Mouse (Mus musculus) neural tube, embryonic 13.5 days (tissue): ENCODE results near the gene Egfl7. TPM values are rescaled to one million over a fixed set of nuclear protein-coding genes. Genes with fewer than 3 reads are reported as not detected.

Experiments
- ATAC-seq: fragments of 200-750 bp; cut with Nextera tagmentation; 2 replicates; pipeline ENCODE4 v1.8.0; 2017; ENCODE audit warnings: low read depth, mild to moderate bottlenecking, moderate TSS enrichment, moderate library complexity
- H3K27ac ChIP-seq: fragments of 300-500 bp; sonication (generic); replicated peaks from 2 replicates; pipeline ENCODE4 v1.5.1; 2015; ENCODE audit warnings: moderate library complexity, mild to moderate bottlenecking, inconsistent platforms
- H3K27me3 ChIP-seq: fragments of 300-500 bp; sonication (generic); 2 replicates; pipeline ENCODE4 v1.6.1; 2015; ENCODE audit warnings: mild to moderate bottlenecking, inconsistent platforms
- H3K36me3 ChIP-seq: fragments of 300-500 bp; sonication (generic); 2 replicates; pipeline ENCODE4 v1.6.1; 2015; ENCODE audit warnings: mild to moderate bottlenecking, inconsistent platforms
- H3K4me1 ChIP-seq: fragments of 300-500 bp; sonication (generic); replicated peaks from 2 replicates; pipeline ENCODE4 v1.6.1; 2015; ENCODE audit warnings: inconsistent platforms
- H3K4me2 ChIP-seq: fragments of 300-500 bp; sonication (generic); 2 replicates; pipeline ENCODE4 v1.6.1; 2015; ENCODE audit warnings: inconsistent platforms, mild to moderate bottlenecking, moderate library complexity
- H3K4me3 ChIP-seq: fragments of 300-500 bp; sonication (generic); 2 replicates; pipeline ENCODE4 v1.5.1; 2015; ENCODE audit warnings: mild to moderate bottlenecking, inconsistent platforms
- H3K9ac ChIP-seq: fragments of 300-500 bp; sonication (generic); 2 replicates; pipeline ENCODE4 v1.6.1; 2015; ENCODE audit warnings: moderate library complexity, mild to moderate bottlenecking, inconsistent platforms
- H3K9me3 ChIP-seq: fragments of 300-500 bp; sonication (generic); 2 replicates; pipeline ENCODE4 v1.6.1; 2016; ENCODE audit warnings: inconsistent platforms
- WGBS: fragments of 180-500 bp; shearing (Covaris S2); methylation state at CpG from one replicate; pipeline ENCODE4 v1.1.7; 2015; 5-methylcytosine and 5-hydroxymethylcytosine counted together
- polyA plus RNA-seq: library from polyadenylated mRNA; unstranded; fragments of >200 nt; fragmentation: Nextera tagmentation; extraction: Ambion mirVana; gene quantifications from 2 replicates; pipeline ENCODE4 v1.2.1, GENCODE M21; 2015

The Egfl7 gene
- polyA plus RNA-seq, 1 experiment from 2014 or later = 78.3 TPM

GRCm38 (mm10) chr2:26594934-26595724 lies 15.3 kb downstream of the Egfl7 start:
- 80% methylated on average over 6 of the region's 6 CpGs for WGBS
- Histone ChIP-seq H3K4me2 (no peak overlapping the region), H3K9me3 (no peaks in the 10 kb centered on the region), H3K4me3 (no peak overlapping the region), H3K9ac (no peak overlapping the region), H3K4me1 (no peaks in the 10 kb centered on the region), H3K36me3 (no peaks in the 10 kb centered on the region), H3K27me3 (no peaks in the 10 kb centered on the region), H3K27ac (no peak overlapping the region)
- ATAC-seq = 0 out of 2 replicates have a peak, but pooled peaks have one; percentile 12

DNA sequence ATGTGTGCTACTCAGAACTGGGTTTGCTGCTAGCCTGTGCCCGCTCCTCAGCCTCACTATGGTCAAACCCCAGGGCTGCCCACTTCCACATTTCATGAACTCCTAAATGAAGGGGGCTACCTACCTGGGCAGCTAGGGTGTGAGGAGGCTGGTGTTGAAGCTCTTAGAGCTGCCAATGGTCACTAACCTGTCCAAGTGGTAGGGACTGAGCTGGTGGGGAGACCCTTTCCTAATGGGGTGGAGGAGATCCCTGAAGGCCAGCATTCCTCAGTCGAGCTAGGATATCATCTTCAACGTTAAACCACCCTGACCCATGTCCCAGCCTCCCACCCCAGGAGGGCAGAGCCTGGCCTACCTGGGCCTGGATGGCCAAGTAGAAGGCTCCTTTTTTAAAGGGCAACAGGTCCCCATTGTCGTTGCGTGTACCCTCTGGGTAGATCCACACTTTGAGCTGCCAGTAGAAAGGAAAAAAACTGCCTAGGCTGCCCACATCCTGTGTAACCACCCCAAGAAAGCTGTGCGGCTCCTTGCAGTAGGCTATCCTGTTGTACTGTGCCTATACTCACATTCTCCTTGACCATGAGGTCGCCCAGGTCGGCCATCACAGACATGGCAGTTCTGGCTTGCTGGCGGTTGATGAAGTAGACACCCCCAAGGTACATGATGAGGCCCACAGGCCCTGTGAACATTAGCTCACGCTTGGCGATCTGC lies 16.1 kb downstream of the Egfl7 start:
- WGBS = 88% methylated on average over 11 of the region's 11 CpGs
- Histone ChIP-seq H3K4me1 (no peaks in the 10 kb centered on the region), H3K27me3 (no peaks in the 10 kb centered on the region), H3K9ac (no peak overlapping the region), H3K4me2 (no peak overlapping the region), H3K9me3 (no peaks in the 10 kb centered on the region), H3K36me3 (no peaks in the 10 kb centered on the region), H3K27ac (no peak overlapping the region), H3K4me3 (no peak overlapping the region)
- ATAC-seq = 0 out of 2 replicates have a peak, but pooled peaks have one; percentile 2

- Histone ChIP-seq H3K27me3 (peaks cover 3% of the 10 kb centered on the region; the same call in 1 of the 2 replicates), H3K9me3 (no peaks in the 10 kb centered on the region), H3K4me2 (no peak overlapping the region), H3K27ac (no peak overlapping the region), H3K4me1 (no peaks in the 10 kb centered on the region), H3K36me3 (no peaks in the 10 kb centered on the region), H3K4me3 (no peak overlapping the region), H3K9ac (no peak overlapping the region)
- ATAC-seq = no peak
- 94% methylated on average over 3 of the region's 3 CpGs for WGBS
Measured at GRCm38 (mm10) chr2:26596898-26597297, 17.1 kb downstream of the Egfl7 start.

GRCm38 (mm10) chr2:26597810-26598209 lies 18.0 kb downstream of the Egfl7 start:
- Histone ChIP-seq H3K36me3 (no peaks in the 10 kb centered on the region), H3K27ac (no peak overlapping the region), H3K9ac (no peak overlapping the region), H3K4me1 (no peaks in the 10 kb centered on the region), H3K27me3 (peaks cover 12% of the 10 kb centered on the region), H3K4me2 (no peak overlapping the region), H3K9me3 (no peaks in the 10 kb centered on the region), H3K4me3 (no peak overlapping the region)
- WGBS = 87% methylated on average over 2 of the region's 2 CpGs
- no peak for ATAC-seq

GRCm38 (mm10) chr2:26598462-26598861 lies 18.6 kb downstream of the Egfl7 start:
- peaks cover 5% of the 10 kb centered on the region for H3K4me1 ChIP-seq
- ATAC-seq = no peak
- H3K4me3 ChIP-seq = no peak overlapping the region
- H3K9ac ChIP-seq = no peak overlapping the region
- H3K4me2 ChIP-seq = no peak overlapping the region
- H3K36me3 ChIP-seq = no peaks in the 10 kb centered on the region
- no peaks in the 10 kb centered on the region for H3K9me3 ChIP-seq
- no peak overlapping the region for H3K27ac ChIP-seq
- H3K27me3 ChIP-seq = peaks cover 19% of the 10 kb centered on the region
- WGBS = 80% methylated on average over 3 of the region's 3 CpGs

DNA sequence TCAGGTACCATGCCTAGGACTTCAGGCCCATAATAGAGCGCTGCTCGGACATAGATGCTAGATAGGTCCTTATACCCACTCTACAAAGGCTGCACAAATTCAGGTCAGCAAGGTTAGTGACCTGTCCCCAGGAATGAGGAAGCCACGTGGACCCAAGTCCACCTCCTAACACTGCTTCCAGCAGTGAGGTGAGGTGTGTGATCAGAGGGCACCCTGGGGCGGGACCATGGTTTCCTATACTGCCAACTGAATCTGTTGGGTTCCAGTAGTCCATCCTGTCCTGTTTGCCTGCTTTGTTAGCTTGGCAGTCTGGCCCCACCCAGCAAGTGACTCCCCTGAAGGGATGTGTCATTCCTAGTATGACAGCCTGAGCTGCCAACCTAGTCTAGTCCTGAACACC lies 20.2 kb downstream of the Egfl7 start:
- peaks cover 17% of the 10 kb centered on the region for H3K4me1 ChIP-seq
- H3K27me3 ChIP-seq = peaks cover 34% of the 10 kb centered on the region
- no peaks in the 10 kb centered on the region for H3K36me3 ChIP-seq
- H3K27ac ChIP-seq = no peak overlapping the region
- ATAC-seq = no peak
- no peak overlapping the region for H3K4me3 ChIP-seq
- no peak overlapping the region for H3K9ac ChIP-seq
- WGBS = 91% methylated on average over 4 of the region's 4 CpGs
- no peak overlapping the region for H3K4me2 ChIP-seq
- H3K9me3 ChIP-seq = no peaks in the 10 kb centered on the region

- Histone ChIP-seq H3K9me3 (no peaks in the 10 kb centered on the region), H3K9ac (no peak overlapping the region), H3K4me2 (no peak overlapping the region), H3K27ac (no peak overlapping the region), H3K27me3 (peaks cover 41% of the 10 kb centered on the region), H3K36me3 (no peaks in the 10 kb centered on the region), H3K4me3 (no peak overlapping the region), H3K4me1 (peaks cover 17% of the 10 kb centered on the region)
- WGBS = 86% methylated on average over 2 of the region's 2 CpGs
- ATAC-seq = no peak
Measured at GRCm38 (mm10) chr2:26600664-26601063, 20.9 kb downstream of the Egfl7 start.

GRCm38 (mm10) chr2:26601595-26601994 lies 21.8 kb downstream of the Egfl7 start:
- no peak overlapping the region for H3K4me3 ChIP-seq
- ATAC-seq = no peak
- 79% methylated on average over 1 of the region's 1 CpGs for WGBS
- no peak overlapping the region for H3K4me2 ChIP-seq
- no peak overlapping the region for H3K9ac ChIP-seq
- no peaks in the 10 kb centered on the region for H3K9me3 ChIP-seq
- peaks cover 18% of the 10 kb centered on the region for H3K4me1 ChIP-seq
- H3K27ac ChIP-seq = no peak overlapping the region
- H3K36me3 ChIP-seq = no peaks in the 10 kb centered on the region
- peaks cover 49% of the 10 kb centered on the region for H3K27me3 ChIP-seq

DNA sequence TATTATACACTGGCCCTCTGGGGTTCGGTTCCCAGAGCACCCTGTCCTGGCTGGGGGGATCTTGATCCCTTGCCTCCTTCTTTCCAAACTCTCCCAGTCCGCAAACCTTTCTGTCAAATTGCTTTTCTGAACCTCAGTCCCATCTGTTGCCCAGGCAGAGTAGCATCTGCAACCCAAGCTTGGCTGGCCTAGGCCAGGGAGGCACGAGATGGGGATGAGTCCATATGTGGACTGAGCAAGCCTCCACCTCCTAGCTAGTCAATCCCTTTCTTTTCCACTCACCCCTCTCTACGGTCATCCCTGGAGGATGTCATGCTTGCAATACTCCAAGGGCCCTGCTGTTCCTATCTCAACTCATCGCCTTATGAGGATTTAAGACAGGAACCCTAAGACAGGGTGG lies 22.8 kb downstream of the Egfl7 start:
- peaks cover 29% of the 10 kb centered on the region for H3K4me1 ChIP-seq
- no peak for ATAC-seq
- 80% methylated on average over 5 of the region's 5 CpGs for WGBS
- no peak overlapping the region for H3K4me2 ChIP-seq
- no peak overlapping the region; the same call in 1 of the 2 replicates for H3K9ac ChIP-seq
- no peaks in the 10 kb centered on the region for H3K9me3 ChIP-seq
- H3K4me3 ChIP-seq = no peak overlapping the region
- no peak overlapping the region for H3K27ac ChIP-seq
- H3K27me3 ChIP-seq = peaks cover 55% of the 10 kb centered on the region
- no peaks in the 10 kb centered on the region for H3K36me3 ChIP-seq

DNA sequence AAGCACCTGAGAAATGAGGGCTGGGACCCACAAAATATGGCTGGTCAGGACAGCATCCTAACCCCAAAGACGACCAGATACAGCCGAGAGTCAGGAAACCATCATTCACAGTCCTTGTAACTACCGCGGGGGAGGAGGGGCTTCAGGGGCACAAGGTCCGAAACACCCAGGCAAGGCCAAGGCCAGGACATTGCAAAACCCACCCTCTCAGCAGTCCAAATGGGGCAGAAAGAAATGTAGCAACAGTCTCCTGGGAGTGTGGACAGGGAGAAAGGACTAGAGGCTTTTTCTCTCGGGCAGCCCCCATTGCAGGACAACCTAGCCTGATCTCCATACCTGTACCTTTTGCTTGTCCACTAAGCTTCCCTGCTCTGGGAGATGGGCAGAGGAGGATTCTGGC lies 23.3 kb downstream of the Egfl7 start:
- Histone ChIP-seq H3K4me2 (peak overlapping the region; percentile 69), H3K4me1 (peaks cover 29% of the 10 kb centered on the region), H3K27me3 (peaks cover 55% of the 10 kb centered on the region), H3K9me3 (no peaks in the 10 kb centered on the region), H3K4me3 (peak overlapping the region; percentile 47), H3K9ac (peak overlapping the region; percentile 70), H3K27ac (no peak overlapping the region), H3K36me3 (no peaks in the 10 kb centered on the region)
- WGBS = 15% methylated on average over 6 of the region's 6 CpGs
- no peak for ATAC-seq

GRCm38 (mm10) chr2:26603720-26604671 lies 24.2 kb downstream of the Egfl7 start, which contains the start of gene Agpat2:
TSS of gene Agpat2 (minus strand) at chr2:26604417.
- peak within 1 kb of the TSS; percentile 70 for H3K9ac ChIP-seq
- peaks cover 29% of the 10 kb centered on the region for H3K4me1 ChIP-seq
- under 1% methylated on average over 90 of the region's 103 CpGs for WGBS
- H3K36me3 ChIP-seq = no peaks in the 10 kb centered on the region
- H3K9me3 ChIP-seq = no peaks in the 10 kb centered on the region
- peaks cover 55% of the 10 kb centered on the region for H3K27me3 ChIP-seq
- peak; percentile 60; the same call in 1 of the 2 replicates for ATAC-seq
- H3K4me2 ChIP-seq = peak within 1 kb of the TSS; percentile 69
- peak within 1 kb of the TSS; percentile 47 for H3K4me3 ChIP-seq
- H3K27ac ChIP-seq = no peak within 1 kb of the TSS
